ENCODE assay signal across 9 mouse cellular contexts in genomic region chr5:122235196-122235836, GRCm38 (mm10). TPM values are rescaled to one million over a fixed set of nuclear protein-coding genes. Genes with fewer than 3 reads are reported as not detected.
DNase-seq lines count a peak whose midpoint lies in the region; ATAC-seq and TF ChIP-seq lines count a peak whose summit lies in the region.
"Had no signal": no experiment of that assay in that cellular context is flagged by ENCODE, and none has a peak within 500 bp of the region (broad histone marks: within the 10 kb centered on the region; RNA-seq: fewer than 3 reads in every experiment).

No protein-coding gene starts in this region.

- no peak overlapping the region for H3K4me2 ChIP-seq in lung, embryonic 14.5 days

- no peak overlapping the region for H3K27ac ChIP-seq in lung, embryonic 14.5 days (ENCODE audit: low read depth)
- peak overlapping the region; percentile 98 for H3K27ac ChIP-seq in thymus, adult 2 months (ENCODE audit: control insufficient read depth, insufficient read depth, low read length)

- H3K9ac ChIP-seq in lung, embryonic 14.5 days, result no peak overlapping the region

- ATAC-seq in lung, embryonic 14.5 days (ENCODE audit: insufficient read depth), result no peak
- ATAC-seq in granulocyte monocyte progenitor cell, adult 5-6 weeks (replicated peaks; ENCODE audit: poor library complexity, severe bottlenecking), result peak; percentile 10

- no peaks in the 10 kb centered on the region for H3K27me3 ChIP-seq in lung, embryonic 14.5 days (ENCODE audit: insufficient read depth, low read length)
- H3K27me3 ChIP-seq in thymus, adult 2 months (ENCODE audit: control insufficient read depth, insufficient read depth, low read length), result no peaks in the 10 kb centered on the region

- TF ChIP-seq POLR2A in thymus, adult 2 months (IDR thresholded peaks at IDR 0.05; ENCODE audit: control insufficient read depth, extremely low read depth, insufficient read depth, low read length, poor library complexity), result no peak

- H3K4me3 ChIP-seq in lung, embryonic 14.5 days (ENCODE audit: low read depth, low read length), result no peak overlapping the region
- H3K4me3 ChIP-seq in thymus, adult 2 months (ENCODE audit: control insufficient read depth, insufficient read depth, low read length), result peak overlapping the region; percentile 14

- no peak; the same call in 1 of the 2 replicates for TF ChIP-seq CTCF in lung, embryonic 14.5 days (IDR thresholded peaks at IDR 0.05; ENCODE audit: low read depth)
- TF ChIP-seq CTCF in thymus, adult 2 months (IDR thresholded peaks at IDR 0.05; ENCODE audit: borderline replicate concordance, control insufficient read depth, extremely low read depth, insufficient read depth, low read length, poor library complexity), result no peak

- WGBS in lung, embryonic 14.5 days, result 59% methylated on average over 9 of the region's 9 CpGs
- 1% methylated on average over 9 of the region's 9 CpGs for WGBS in thymus, adult 2 months

- DNase-seq in cerebellum, postnatal 10 days, result peak; percentile 27 to 50
- no peak for DNase-seq in cerebellum, adult 11 months
- peak; percentile 21 for DNase-seq in lung, embryonic 14.5 days
- DNase-seq in lung, postnatal 36 days, result no peak
- peak; percentile 78 for DNase-seq in thymus, adult 2 months
- no peak for DNase-seq in right cerebral cortex, postnatal 25 days
- no peak for DNase-seq in kidney, postnatal 14 days
- DNase-seq: heart, postnatal 10 days had no signal

- no peaks in the 10 kb centered on the region for H3K9me3 ChIP-seq in lung, embryonic 14.5 days (ENCODE audit: low read depth, low read length)

- H3K36me3 ChIP-seq in lung, embryonic 14.5 days (ENCODE audit: insufficient read depth), result peaks cover 3% of the 10 kb centered on the region; the same call in 1 of the 2 replicates
- no peaks in the 10 kb centered on the region for H3K36me3 ChIP-seq in thymus, adult 2 months (ENCODE audit: control insufficient read depth, insufficient read depth, low read length)

- H3K4me1 ChIP-seq in lung, embryonic 14.5 days (ENCODE audit: insufficient read depth), result no peaks in the 10 kb centered on the region
- H3K4me1 ChIP-seq in thymus, adult 2 months (replicated peaks; ENCODE audit: control insufficient read depth, insufficient read depth, low read length), result peaks cover 59% of the 10 kb centered on the region

RNA-seq across cellular contexts. Expression of gene Hvcn1, which starts 28.7 kb away (rescaled TPM):
- polyA plus RNA-seq in lung, embryonic 14.5 days (2014; fragmentation: Nextera tagmentation; extraction: Ambion mirVana), result 6.1 and 8.2 TPM in 2 replicates
- 53.8 and 59.5 TPM in 2 replicates for total RNA-seq in granulocyte monocyte progenitor cell, adult 5-6 weeks (2014; fragmentation: Nextera tagmentation)
- 66.8 and 84.3 TPM in 2 replicates for total RNA-seq in granulocyte monocyte progenitor cell, adult 5-6 weeks (2017)
- 43.9 and 49.9 TPM in 2 replicates for polyA plus RNA-seq in thymus, adult 2 months (2012; rRNA removed)

RNA-seq across cellular contexts. Expression of gene Tctn1, which starts 28.9 kb away (rescaled TPM):
- 5.7 and 6.9 TPM in 2 replicates for polyA plus RNA-seq in lung, embryonic 14.5 days (2014; fragmentation: Nextera tagmentation; extraction: Ambion mirVana)
- total RNA-seq in granulocyte monocyte progenitor cell, adult 5-6 weeks (2014; fragmentation: Nextera tagmentation), result 7.2 and 9.3 TPM in 2 replicates
- total RNA-seq in granulocyte monocyte progenitor cell, adult 5-6 weeks (2017), result 1.8 and 4.3 TPM in 2 replicates
- 41.4 and 45.0 TPM in 2 replicates for polyA plus RNA-seq in thymus, adult 2 months (2012; rRNA removed)

RNA-seq across cellular contexts. Expression of gene Pptc7, which starts 48.8 kb away (rescaled TPM):
- polyA plus RNA-seq in lung, embryonic 14.5 days (2014; fragmentation: Nextera tagmentation; extraction: Ambion mirVana), result 9.5 and 10.1 TPM in 2 replicates
- 12.0 and 14.8 TPM in 2 replicates for total RNA-seq in granulocyte monocyte progenitor cell, adult 5-6 weeks (2014; fragmentation: Nextera tagmentation)
- 17.2 TPM in 2 replicates for total RNA-seq in granulocyte monocyte progenitor cell, adult 5-6 weeks (2017)
- polyA plus RNA-seq in thymus, adult 2 months (2012; rRNA removed), result 72.4 and 78.8 TPM in 2 replicates

Comparison
In these comparisons a context has a peak if more than half of its experiments do, and no peak if none do; other contexts are left out.
1. DNase-seq: peak in cerebellum, postnatal 10 days (2 of 2), lung, embryonic 14.5 days (single experiment) and thymus, adult 2 months (single experiment); none in cerebellum, adult 11 months (single experiment), lung, postnatal 36 days (single experiment), right cerebral cortex, postnatal 25 days (single experiment) and kidney, postnatal 14 days (single experiment).